Mouse (Mus musculus) ovary, postnatal 36 days (tissue): Measurements from ENCODE around the gene Ankzf1.

Experiments used
- DNase-seq: peaks from one replicate; pipeline ENCODE4 v3.0.0; 2022; ENCODE audit warnings: low spot score, mixed read lengths

The Ankzf1 gene

GRCm38 (mm10) chr1:75191622-75192402 lies at the start of gene Ankzf1, which contains the start of gene Atg9a:
TSS of gene Ankzf1 (plus strand) at chr1:75192151.
TSS of gene Atg9a (minus strand) at chr1:75192196.
- DNase-seq, result peak; percentile 91

- DNase-seq, result peak; percentile 97
These were observed 49.4 kb upstream of the Ankzf1 start, which contains the start of the genes Cnppd1 and Retreg2 for GRCm38 (mm10) chr1:75142301-75143261. TSS of gene Cnppd1 (minus strand) at chr1:75142711. TSS of gene Retreg2 (plus strand) at chr1:75142778.

- DNase-seq, result no peak
These were observed 46.4 kb upstream of the Ankzf1 start for GRCm38 (mm10) chr1:75145589-75145988.

- DNase-seq, result no peak
These were observed 44.4 kb upstream of the Ankzf1 start for GRCm38 (mm10) chr1:75147411-75148135.

- DNase-seq, result no peak
These were observed 43.2 kb upstream of the Ankzf1 start for GRCm38 (mm10) chr1:75148727-75149126.

GRCm38 (mm10) chr1:75155837-75156236 lies 36.1 kb upstream of the Ankzf1 start:
- DNase-seq, result no peak

GRCm38 (mm10) chr1:75158990-75159389 lies 33.0 kb upstream of the Ankzf1 start:
- no peak for DNase-seq

GRCm38 (mm10) chr1:75159540-75160255 lies 32.3 kb upstream of the Ankzf1 start:
- DNase-seq, result no peak

GRCm38 (mm10) chr1:75160256-75160617 lies 31.7 kb upstream of the Ankzf1 start:
- no peak for DNase-seq

GRCm38 (mm10) chr1:75168093-75168471 lies 23.9 kb upstream of the Ankzf1 start:
- DNase-seq, result no peak

- DNase-seq, result peak; percentile 97
These were observed 23.2 kb upstream of the Ankzf1 start, which contains the start of gene Zfand2b for GRCm38 (mm10) chr1:75168472-75169464. TSS of gene Zfand2b (plus strand) at chr1:75168646.

- peak; percentile 38 for DNase-seq
These were observed 12.4 kb upstream of the Ankzf1 start for GRCm38 (mm10) chr1:75179334-75180104.

- DNase-seq, result peak; percentile 85
These were observed 11.8 kb upstream of the Ankzf1 start, which contains the start of gene Abcb6 for GRCm38 (mm10) chr1:75180105-75180590. TSS of gene Abcb6 (minus strand) at chr1:75180392.

GRCm38 (mm10) chr1:75180741-75181140 lies 11.2 kb upstream of the Ankzf1 start:
- no peak for DNase-seq

- no peak for DNase-seq
These were observed 10.5 kb upstream of the Ankzf1 start for GRCm38 (mm10) chr1:75181377-75181870.

GRCm38 (mm10) chr1:75182160-75182559 lies 9.8 kb upstream of the Ankzf1 start:
- no peak for DNase-seq

GRCm38 (mm10) chr1:75185495-75185894 lies 6.5 kb upstream of the Ankzf1 start:
- no peak for DNase-seq

- no peak for DNase-seq
These were observed 4.8 kb upstream of the Ankzf1 start for GRCm38 (mm10) chr1:75187126-75187525.
